Mouse (Mus musculus) ES-Bruce4 (cell line): ENCODE measurements around the gene Shroom1. TPM values are rescaled to one million over a fixed set of nuclear protein-coding genes. Genes with fewer than 3 reads are reported as not detected.
"Not testable (repeated sequence)": the region's sequence is repeated elsewhere in the genome, so short reads cannot be mapped to it uniquely, and the experiment has no call there.

ENCODE experiments used
- H3K27ac ChIP-seq: 2 replicates; pipeline ENCODE4 v1.5.1; 2012; ENCODE audit warnings: low read length, inconsistent platforms; ENCODE audit not compliant: insufficient read depth
- H3K27me3 ChIP-seq: 2 replicates; pipeline ENCODE4 v1.6.1; 2012; ENCODE audit warnings: mild to moderate bottlenecking, low read length, inconsistent platforms; ENCODE audit not compliant: control insufficient read depth, poor library complexity, insufficient read depth, severe bottlenecking
- H3K36me3 ChIP-seq: 2 replicates; pipeline ENCODE4 v1.6.1; 2012; ENCODE audit warnings: inconsistent platforms, mild to moderate bottlenecking, low read length, moderate library complexity; ENCODE audit not compliant: control insufficient read depth, poor library complexity, insufficient read depth, severe bottlenecking
- H3K4me1 ChIP-seq: one replicate; pipeline ENCODE4 v1.8.1; 2011; ENCODE audit warnings: low read length; ENCODE audit not compliant: control insufficient read depth, insufficient read depth
- H3K4me3 ChIP-seq: 2 replicates; pipeline ENCODE4 v1.5.1; 2011; ENCODE audit warnings: low read depth, mild to moderate bottlenecking, low read length
- H3K9ac ChIP-seq: 2 replicates; pipeline ENCODE4 v1.6.1; 2012; ENCODE audit warnings: low read depth, mild to moderate bottlenecking, inconsistent platforms; ENCODE audit not compliant: poor library complexity, severe bottlenecking
- H3K9me3 ChIP-seq: replicated peaks from 2 replicates; pipeline ENCODE4 v1.6.1; 2012; ENCODE audit warnings: mild to moderate bottlenecking, low read length, inconsistent platforms; ENCODE audit not compliant: control insufficient read depth, poor library complexity, insufficient read depth, severe bottlenecking
- CTCF ChIP-seq: IDR thresholded peaks from one replicate; pipeline ENCODE4 v1.8.1; 2011; ENCODE audit warnings: low read depth, low read length
- EP300 ChIP-seq: IDR thresholded peaks from 2 replicates; pipeline ENCODE4 v1.6.1; 2011; ENCODE audit warnings: low read depth, low read length; ENCODE audit not compliant: insufficient read depth
- POLR2A ChIP-seq: IDR thresholded peaks from one replicate; pipeline ENCODE4 v1.8.1; 2011; ENCODE audit warnings: low read length; ENCODE audit not compliant: insufficient read depth
- polyA plus RNA-seq: library from polyadenylated mRNA; stranded (reverse); fragments of >200 nt; gene quantifications from 2 replicates; pipeline ENCODE4 v1.2.4, GENCODE M21; 2011; ENCODE audit warnings: low read depth; ENCODE audit not compliant: missing spikeins, insufficient read depth, insufficient read length

Gene Shroom1
- polyA plus RNA-seq, 1 experiment = 0.39 TPM

DNA sequence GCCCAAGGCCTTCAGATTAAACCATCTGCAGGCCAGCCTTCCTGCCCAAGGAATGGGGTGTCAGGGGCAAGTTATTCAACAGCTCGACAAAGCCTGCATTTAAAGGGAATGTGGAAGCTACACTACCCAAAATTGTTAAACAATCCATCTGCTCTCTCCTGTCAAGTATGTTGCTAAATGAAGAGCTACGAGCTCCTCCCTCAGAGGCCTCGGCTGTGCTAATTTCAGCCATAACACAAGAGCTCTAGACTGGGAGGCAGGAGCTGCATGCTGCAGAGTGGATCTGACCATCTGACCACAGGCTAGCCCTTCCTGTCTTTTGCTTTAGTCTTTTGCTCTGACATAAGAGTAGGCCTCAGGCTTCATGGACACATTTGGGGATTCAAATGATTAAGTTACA lies 31.8 kb upstream of the Shroom1 start:
- Histone ChIP-seq H3K4me1 (peaks cover 2% of the 10 kb centered on the region), H3K9ac (no peak overlapping the region), H3K36me3 (peaks cover 16% of the 10 kb centered on the region), H3K27ac (no peak overlapping the region), H3K27me3 (no peaks in the 10 kb centered on the region), H3K9me3 (no peaks in the 10 kb centered on the region), H3K4me3 (no peak overlapping the region)
- TF ChIP-seq CTCF = no peak
- no peak for TF ChIP-seq EP300
- TF ChIP-seq POLR2A = no peak

DNA sequence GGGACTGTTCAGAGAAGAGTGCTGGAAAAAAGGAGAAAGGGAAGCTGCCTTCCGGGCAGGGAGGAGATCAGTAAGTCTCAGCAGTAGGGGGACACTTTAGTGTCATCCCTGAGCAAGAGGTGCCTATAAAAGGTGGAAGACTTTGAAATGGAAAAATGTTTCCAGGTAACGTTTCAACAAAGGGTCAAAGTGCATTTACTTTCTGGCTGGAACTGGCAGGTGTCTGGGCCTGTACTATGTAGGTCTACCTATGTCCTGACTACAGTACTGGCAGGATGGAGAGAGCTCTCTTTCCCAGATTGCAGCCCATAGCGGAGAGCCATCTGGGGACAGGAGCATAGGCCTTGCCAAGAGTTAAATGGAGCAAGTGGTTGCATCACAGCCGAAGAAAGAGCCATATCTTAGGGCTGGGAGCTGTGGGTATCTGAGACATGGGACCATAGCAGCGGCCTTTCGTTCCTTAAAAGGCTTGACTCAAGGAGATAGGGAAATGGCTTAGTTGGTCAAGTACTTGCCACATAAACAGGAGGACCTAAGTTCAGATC lies 31.2 kb upstream of the Shroom1 start:
- Histone ChIP-seq H3K9ac (no peak overlapping the region), H3K4me3 (no peak overlapping the region), H3K27me3 (no peaks in the 10 kb centered on the region), H3K36me3 (peaks cover 16% of the 10 kb centered on the region), H3K4me1 (peaks cover 2% of the 10 kb centered on the region), H3K27ac (no peak overlapping the region), H3K9me3 (no peaks in the 10 kb centered on the region)
- no peak for TF ChIP-seq CTCF
- no peak for TF ChIP-seq EP300
- no peak for TF ChIP-seq POLR2A

DNA sequence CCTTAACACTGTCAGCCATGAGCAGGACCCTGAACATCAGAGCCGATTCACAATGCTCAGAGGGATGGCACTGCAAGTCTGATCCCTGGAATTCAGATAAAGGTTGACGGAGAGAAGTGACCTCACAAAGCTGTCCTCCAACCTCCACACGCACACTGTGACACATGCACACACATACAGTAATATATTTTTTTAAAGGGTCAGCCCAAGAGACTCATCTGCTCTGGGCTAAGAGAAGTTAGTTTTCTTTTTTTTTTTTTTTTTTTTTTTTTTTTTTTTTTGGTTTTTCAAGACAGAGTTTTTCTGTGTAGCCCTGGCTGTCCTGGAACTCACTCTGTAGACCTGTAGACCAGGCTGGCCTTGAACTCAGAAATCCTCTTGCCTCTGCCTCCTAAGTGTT lies 30.1 kb upstream of the Shroom1 start:
- H3K4me3 ChIP-seq, H3K9ac ChIP-seq, H3K9me3 ChIP-seq, H3K4me1 ChIP-seq, H3K27ac ChIP-seq, H3K27me3 ChIP-seq: not testable (repeated sequence)
- H3K36me3 ChIP-seq = peaks cover 16% of the 10 kb centered on the region

DNA sequence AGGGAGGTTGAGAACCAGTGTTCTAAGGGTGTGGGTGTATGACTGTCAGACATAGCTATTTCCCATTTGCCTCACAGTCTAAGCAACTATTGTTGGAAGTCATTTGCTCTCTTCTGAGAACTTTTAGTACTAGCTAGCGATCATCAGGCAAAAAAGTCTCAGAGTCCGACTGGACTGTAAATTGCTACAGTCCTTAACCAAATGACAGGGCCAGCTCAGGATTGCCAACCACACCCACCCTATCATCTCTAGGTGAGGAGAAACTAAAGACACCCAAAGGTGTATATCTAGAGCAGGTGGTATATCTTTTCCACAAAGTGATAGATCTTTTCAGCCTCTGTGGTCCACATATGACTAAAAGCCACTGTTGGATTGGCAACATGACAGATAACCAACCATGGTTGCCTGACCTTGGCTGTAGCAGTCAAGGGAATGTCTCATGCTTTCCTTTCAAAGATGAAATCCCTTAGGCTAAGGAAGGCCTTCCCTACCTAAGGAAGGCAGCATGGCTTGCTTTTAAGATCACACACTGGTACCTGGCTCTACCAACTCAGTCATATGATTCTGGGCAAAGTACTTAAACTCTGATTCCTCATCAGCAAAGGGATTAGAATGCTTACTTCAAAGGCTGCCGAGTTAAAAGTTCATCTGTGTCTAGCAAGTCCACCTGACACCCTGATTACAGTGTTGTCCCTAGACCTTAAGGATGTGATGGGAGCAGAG lies 28.9 kb upstream of the Shroom1 start:
- H3K4me3 ChIP-seq = no peak overlapping the region
- no peak overlapping the region for H3K9ac ChIP-seq
- no peak for TF ChIP-seq CTCF
- TF ChIP-seq POLR2A = no peak
- TF ChIP-seq EP300 = no peak
- no peaks in the 10 kb centered on the region for H3K27me3 ChIP-seq
- peaks cover 14% of the 10 kb centered on the region for H3K36me3 ChIP-seq
- peaks cover 2% of the 10 kb centered on the region for H3K4me1 ChIP-seq
- H3K9me3 ChIP-seq = no peaks in the 10 kb centered on the region
- no peak overlapping the region for H3K27ac ChIP-seq

DNA sequence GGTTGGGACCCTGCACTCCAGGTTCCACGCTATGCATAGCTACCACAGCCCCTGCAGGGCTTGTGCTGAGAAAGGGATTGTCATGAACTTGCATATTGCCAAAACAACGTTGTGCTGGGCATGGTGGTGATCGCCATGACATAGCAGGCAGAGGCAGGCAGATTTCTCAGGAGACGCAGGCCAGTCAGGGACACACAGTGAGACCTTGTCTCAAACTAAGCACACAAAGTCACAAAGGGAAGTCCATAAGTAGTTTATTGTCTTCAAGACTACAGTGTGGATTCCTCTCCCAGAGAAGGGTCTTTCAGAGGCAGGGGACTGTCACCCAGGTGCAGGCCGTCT lies 28.3 kb upstream of the Shroom1 start:
- H3K27ac ChIP-seq = no peak overlapping the region
- peaks cover 2% of the 10 kb centered on the region for H3K4me1 ChIP-seq
- no peak overlapping the region for H3K9ac ChIP-seq
- TF ChIP-seq POLR2A = no peak
- TF ChIP-seq CTCF = no peak
- no peak for TF ChIP-seq EP300
- peaks cover 14% of the 10 kb centered on the region for H3K36me3 ChIP-seq
- H3K27me3 ChIP-seq = no peaks in the 10 kb centered on the region
- no peak overlapping the region for H3K4me3 ChIP-seq
- no peaks in the 10 kb centered on the region for H3K9me3 ChIP-seq

DNA sequence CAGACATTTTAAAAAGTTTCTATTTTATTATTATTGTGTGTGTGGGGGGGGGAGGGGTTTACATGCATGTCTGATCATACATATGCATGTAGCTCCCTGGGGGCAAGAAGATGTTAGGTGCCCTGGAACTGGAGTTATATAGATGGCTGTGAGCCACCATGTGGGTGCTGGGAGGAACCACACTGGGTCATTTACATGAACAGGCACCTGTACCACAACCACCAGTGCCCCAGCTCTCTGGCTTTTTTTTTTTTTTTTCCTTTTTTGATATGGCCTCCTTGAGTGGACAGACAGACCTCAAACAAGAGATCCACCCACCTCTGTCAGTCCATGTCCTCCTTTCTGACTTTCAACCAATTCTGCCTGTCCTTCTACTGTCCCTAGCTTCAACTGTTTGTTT lies 27.8 kb upstream of the Shroom1 start:
- no peak overlapping the region for H3K27ac ChIP-seq
- H3K4me1 ChIP-seq = peaks cover 2% of the 10 kb centered on the region
- H3K9ac ChIP-seq = peak overlapping the region; percentile 87; the same call in 1 of the 2 replicates
- TF ChIP-seq POLR2A = no peak
- H3K27me3 ChIP-seq = no peaks in the 10 kb centered on the region
- H3K9me3 ChIP-seq = no peaks in the 10 kb centered on the region
- H3K4me3 ChIP-seq = peak overlapping the region; percentile 68
- H3K36me3 ChIP-seq = peaks cover 14% of the 10 kb centered on the region
